Mouse (Mus musculus) Patski (cell line): ENCODE results near the gene Tjp3. TPM values are rescaled to one million over a fixed set of nuclear protein-coding genes. Genes with fewer than 3 reads are reported as not detected.

Source experiments
- ATAC-seq: fragments of 100-300 bp; one replicate; pipeline ENCODE4 v1.8.0; 2021
- CTCF ChIA-PET: fragments of 350-600 bp; sonication (Branson Sonifier 250); formaldehyde crosslinking; loops from one replicate; lab custom pipeline; 2022; ENCODE audit warnings: inconsistent platforms; lab: Charles Lee
- POLR2A ChIA-PET: fragments of 350-600 bp; sonication (Branson Sonifier 250); formaldehyde crosslinking; loops from one replicate; lab custom pipeline; 2022; ENCODE audit warnings: antibody characterized with exemption, inconsistent platforms; lab: Charles Lee
- DNase-seq: peaks from one replicate; pipeline ENCODE4 v3.0.0-alpha.2; 2011; ENCODE audit warnings: low read depth, low spot score
- H3K27me3 ChIP-seq: fragments of 371-371 bp; one replicate; pipeline ENCODE4 v1.5.1; 2021
- CTCF ChIP-seq: fragments of 100-300 bp; IDR thresholded peaks from one replicate; pipeline ENCODE4 v1.5.1; 2021
- in situ Hi-C: fragments of 300-500 bp; cut with MboI; formaldehyde crosslinking; loops from 3 replicates; pipeline ENCODE4 v1.11.1; 2018; ENCODE audit warnings: low pct_unique_long_range_greater_than_20kb, mixed read lengths
- polyA plus RNA-seq: library from polyadenylated mRNA; unstranded; gene quantifications from one replicate; pipeline ENCODE4 v1.2.3, GENCODE M21; 2021

Gene Tjp3
- polyA plus RNA-seq, 1 experiment from 2014 or later = 6.5 TPM

- no peak for TF ChIP-seq CTCF
- no peaks in the 10 kb centered on the region for H3K27me3 ChIP-seq
- in situ Hi-C loops = no loop called here
- POLR2A ChIA-PET = interaction anchor here (1.1 kb wide), 1 partner anchor 67 kb away, joined by 4 read pairs; no protein-coding TSS in a partner anchor
- no peak for DNase-seq
- ATAC-seq = no peak
- CTCF ChIA-PET = interaction anchor here (1.0 to 2.4 kb wide), 4 partner anchors 29 to 67 kb away, joined by 3 to 8 read pairs (median 6); partner anchors contain the start of gene Hmg20b
Measured at GRCm38 (mm10) chr10:81290698-81291460, 502 bp downstream of the Tjp3 start.

GRCm38 (mm10) chr10:81289811-81290210, 1.6 kb downstream of the Tjp3 start:
- CTCF ChIA-PET = interaction anchor here (0.7 to 2.6 kb wide), 13 partner anchors 8 to 89 kb away, joined by 3 to 28 read pairs (median 5); partner anchors contain the start of genes Fzr1 and Hmg20b
- TF ChIP-seq CTCF = no peak
- no peaks in the 10 kb centered on the region for H3K27me3 ChIP-seq

GRCm38 (mm10) chr10:81289278-81289677, 2.1 kb downstream of the Tjp3 start:
- in situ Hi-C loops = loop anchor here (5.0 kb wide), 2 partner anchors 63 to 163 kb away; partner anchors contain the start of gene Hmg20b
- H3K27me3 ChIP-seq = no peaks in the 10 kb centered on the region
- ATAC-seq = no peak
- ChIA-PET CTCF (interaction anchor here (0.7 to 2.6 kb wide), 16 partner anchors 9 to 89 kb away, joined by 3 to 28 read pairs (median 5); partner anchors contain the start of genes Fzr1 and Hmg20b), POLR2A (no interaction called here)
- no peak for TF ChIP-seq CTCF
- DNase-seq = no peak

More at GRCm38 (mm10) chr10:81289811-81290210, 1.6 kb downstream of the Tjp3 start:
- ATAC-seq = no peak
- no peak for DNase-seq
- POLR2A ChIA-PET = interaction anchor here (1.1 kb wide), 1 partner anchor 68 kb away, joined by 4 read pairs; no protein-coding TSS in a partner anchor
- in situ Hi-C loops = loop anchor here (5.0 kb wide), 2 partner anchors 62 to 162 kb away; partner anchors contain the start of gene Hmg20b

- ChIA-PET POLR2A (no interaction called here), CTCF (interaction anchor here (0.8 to 2.6 kb wide), 14 partner anchors 9 to 90 kb away, joined by 3 to 28 read pairs (median 5); partner anchors contain the start of genes Fzr1 and Hmg20b)
- no peaks in the 10 kb centered on the region for H3K27me3 ChIP-seq
- DNase-seq = no peak
- TF ChIP-seq CTCF = no peak
- in situ Hi-C loops = loop anchor here (5.0 kb wide), 2 partner anchors 64 to 164 kb away; partner anchors contain the start of gene Hmg20b
- ATAC-seq = no peak
Measured at GRCm38 (mm10) chr10:81288601-81289000, 2.8 kb downstream of the Tjp3 start.

GRCm38 (mm10) chr10:81287513-81288157, 3.7 kb downstream of the Tjp3 start:
- H3K27me3 ChIP-seq = no peaks in the 10 kb centered on the region
- no peak for TF ChIP-seq CTCF
- ChIA-PET POLR2A (no interaction called here), CTCF (interaction anchor here (0.8 to 2.6 kb wide), 6 partner anchors 9 to 66 kb away, joined by 3 to 28 read pairs (median 5); no protein-coding TSS in a partner anchor)
- in situ Hi-C loops = loop anchor here (5.0 kb wide), 2 partner anchors 65 to 165 kb away; partner anchors contain the start of gene Hmg20b
- DNase-seq (no peak), ATAC-seq (no peak)

GRCm38 (mm10) chr10:81286586-81286985, 4.8 kb downstream of the Tjp3 start:
- no peak for ATAC-seq
- ChIA-PET POLR2A (no interaction called here), CTCF (no interaction called here)
- TF ChIP-seq CTCF = no peak
- DNase-seq = no peak
- in situ Hi-C loops = loop anchor here (5.0 kb wide), 2 partner anchors 66 to 166 kb away; partner anchors contain the start of gene Hmg20b
- H3K27me3 ChIP-seq = no peaks in the 10 kb centered on the region

GRCm38 (mm10) chr10:81285694-81286450, 5.5 kb downstream of the Tjp3 start:
- CTCF ChIA-PET = no interaction called here
- ATAC-seq (peak; percentile 71), DNase-seq (peak; percentile 39)
- no peaks in the 10 kb centered on the region for H3K27me3 ChIP-seq
- POLR2A ChIA-PET = interaction anchor here (0.7 to 2.5 kb wide), 2 partner anchors 18 to 19 kb away, joined by 3 to 8 read pairs; no protein-coding TSS in a partner anchor
- TF ChIP-seq CTCF = no peak
- in situ Hi-C loops = loop anchor here (5.0 kb wide), 2 partner anchors 66 to 166 kb away; partner anchors contain the start of gene Hmg20b

GRCm38 (mm10) chr10:81284719-81285118, 6.7 kb downstream of the Tjp3 start:
- TF ChIP-seq CTCF = no peak
- no peak for ATAC-seq

GRCm38 (mm10) chr10:81284189-81284588, 7.2 kb downstream of the Tjp3 start:
- no peak for DNase-seq
- ChIA-PET CTCF (interaction anchor here (1.2 to 2.0 kb wide), 2 partner anchors 9 kb away, joined by 3 to 5 read pairs; partner anchors contain the start of gene Pip5k1c), POLR2A (interaction anchor here (2.5 kb wide), 1 partner anchor 16 kb away, joined by 8 read pairs; no protein-coding TSS in a partner anchor)
- no peak for TF ChIP-seq CTCF
- in situ Hi-C loops = no loop called here
- no peak for ATAC-seq
- no peaks in the 10 kb centered on the region for H3K27me3 ChIP-seq

More at GRCm38 (mm10) chr10:81284719-81285118, 6.7 kb downstream of the Tjp3 start:
- no peaks in the 10 kb centered on the region for H3K27me3 ChIP-seq
- ChIA-PET CTCF (interaction anchor here (2.0 kb wide), 1 partner anchor 8 kb away, joined by 5 read pairs; the partner anchor contains the start of gene Pip5k1c), POLR2A (interaction anchor here (0.8 to 2.5 kb wide), 2 partner anchors 16 to 339 kb away, joined by 6 to 8 read pairs; no protein-coding TSS in a partner anchor)
- no peak for DNase-seq
- in situ Hi-C loops = loop anchor here (5.0 kb wide), 2 partner anchors 68 to 168 kb away; partner anchors contain the start of gene Hmg20b
